Mouse (Mus musculus) heart, postnatal 0 days (tissue): Measurements from ENCODE around the gene Smg8.

Experiments used
- CTCF ChIP-seq: IDR thresholded peaks from 2 replicates; pipeline ENCODE4 v1.5.1; 2016; ENCODE audit warnings: antibody characterized with exemption, control low read depth, low read depth
- EP300 ChIP-seq: IDR thresholded peaks from 2 replicates; pipeline ENCODE4 v1.6.1; 2016; ENCODE audit warnings: antibody characterized with exemption, low read depth

DNA sequence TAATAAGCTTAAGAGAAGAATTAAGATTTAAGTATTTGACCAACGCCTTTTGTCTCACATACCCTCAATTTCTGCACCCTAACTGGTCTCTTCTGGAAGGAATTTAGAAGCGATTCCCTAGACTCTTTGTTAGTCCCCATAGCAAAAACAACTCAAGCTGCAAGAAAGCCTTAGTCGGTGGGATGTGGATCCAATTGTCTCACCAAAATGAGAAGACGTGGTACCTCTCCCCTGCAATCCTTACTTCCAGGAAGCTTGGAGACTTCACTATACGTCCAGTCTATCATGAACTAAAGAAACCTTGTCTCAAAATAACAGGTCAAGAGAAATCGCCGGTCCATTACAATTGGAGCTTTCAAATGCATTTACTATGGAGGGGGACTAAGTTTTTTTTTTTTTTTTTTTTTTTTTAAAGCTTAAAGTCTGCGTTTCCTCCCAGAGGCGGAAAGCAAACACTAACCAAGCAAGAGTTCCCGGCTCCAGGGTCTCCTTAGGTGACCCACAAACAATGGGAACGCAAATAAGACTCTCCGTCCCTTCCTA lies 39.8 kb upstream of the Smg8 start:
- TF ChIP-seq CTCF (no peak), EP300 (no peak)
